Mouse (Mus musculus): Measurements from ENCODE around the gene Lrrc4b.

Gene Lrrc4b

DNA sequence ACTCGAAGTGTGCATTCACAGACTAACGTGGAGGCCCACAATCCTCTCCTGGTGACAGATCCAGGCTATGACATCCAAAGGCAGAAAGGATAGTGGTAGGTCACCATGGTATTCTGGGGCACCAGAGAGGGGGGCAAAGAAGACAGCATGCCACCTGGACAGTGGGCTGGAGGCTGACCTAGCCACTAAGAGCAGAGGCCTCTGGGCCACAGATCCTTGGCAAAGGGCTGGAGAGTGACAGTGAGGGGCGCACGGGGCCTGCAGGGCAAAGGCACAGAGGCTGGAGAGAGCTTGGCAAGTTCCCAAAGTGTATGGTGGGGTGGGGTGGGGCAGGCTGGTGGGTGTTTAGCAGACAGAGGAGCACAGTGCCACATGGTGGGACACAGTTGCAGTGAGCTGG, 61.5 kb downstream of the Lrrc4b start:
- DNase-seq = no peak

- no peak for DNase-seq
Observed at GRCm38 (mm10) chr7:44491391-44491790, 62.6 kb downstream of the Lrrc4b start.

DNA sequence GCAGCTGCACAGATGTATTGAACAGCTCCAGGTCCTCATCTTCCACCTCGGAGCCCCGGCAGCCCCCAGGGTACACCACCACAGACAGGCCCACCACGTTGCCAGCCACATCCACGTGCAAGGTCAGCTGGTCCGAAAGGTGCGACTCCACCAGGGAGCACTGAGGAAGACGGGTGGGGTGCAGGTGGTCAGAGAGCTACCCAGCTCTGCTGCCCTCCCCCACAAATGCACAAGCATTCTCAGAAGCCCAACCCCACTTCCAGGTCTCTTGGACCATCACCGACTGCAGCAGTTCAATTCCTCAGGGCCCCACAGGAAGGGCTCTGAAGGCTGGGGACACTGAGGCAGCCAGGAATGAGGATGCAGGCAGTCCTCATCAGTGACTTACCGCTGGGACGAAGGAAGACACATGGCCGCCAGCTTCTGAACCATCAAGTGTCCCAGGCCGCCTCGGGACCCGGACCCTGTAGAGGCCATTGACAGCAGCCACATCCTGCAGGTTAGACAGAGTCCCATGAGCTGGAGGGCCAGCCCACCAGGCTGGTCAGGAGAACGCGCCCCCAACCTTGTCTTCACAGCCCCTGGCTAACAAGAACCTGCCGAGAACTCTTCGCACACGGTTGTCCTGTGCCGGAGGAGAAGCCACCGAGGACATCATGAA, 63.5 kb downstream of the Lrrc4b start:
- DNase-seq = no peak

DNA sequence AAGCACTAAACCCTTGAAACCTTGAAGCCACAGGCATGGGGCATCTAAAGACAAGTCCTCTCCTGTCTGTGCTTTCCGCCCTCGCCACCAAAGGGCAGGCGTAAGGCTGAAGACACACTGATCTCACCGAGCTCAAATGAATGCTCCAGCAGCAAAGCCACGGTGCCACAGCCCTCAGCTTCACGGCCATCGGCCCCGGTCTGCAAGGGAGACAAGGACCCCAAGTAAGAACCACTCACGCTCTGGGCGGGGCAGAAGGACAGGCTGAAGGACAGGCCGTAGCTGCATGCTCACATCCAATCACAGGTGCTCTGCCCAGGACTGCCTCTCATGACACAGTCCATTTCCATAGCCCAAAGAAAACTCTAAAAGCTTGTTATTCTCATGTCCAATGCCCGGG, 65.9 kb downstream of the Lrrc4b start:
- no peak for DNase-seq

GRCm38 (mm10) chr7:44495086-44495485, 66.3 kb downstream of the Lrrc4b start:
- no peak for DNase-seq

DNA sequence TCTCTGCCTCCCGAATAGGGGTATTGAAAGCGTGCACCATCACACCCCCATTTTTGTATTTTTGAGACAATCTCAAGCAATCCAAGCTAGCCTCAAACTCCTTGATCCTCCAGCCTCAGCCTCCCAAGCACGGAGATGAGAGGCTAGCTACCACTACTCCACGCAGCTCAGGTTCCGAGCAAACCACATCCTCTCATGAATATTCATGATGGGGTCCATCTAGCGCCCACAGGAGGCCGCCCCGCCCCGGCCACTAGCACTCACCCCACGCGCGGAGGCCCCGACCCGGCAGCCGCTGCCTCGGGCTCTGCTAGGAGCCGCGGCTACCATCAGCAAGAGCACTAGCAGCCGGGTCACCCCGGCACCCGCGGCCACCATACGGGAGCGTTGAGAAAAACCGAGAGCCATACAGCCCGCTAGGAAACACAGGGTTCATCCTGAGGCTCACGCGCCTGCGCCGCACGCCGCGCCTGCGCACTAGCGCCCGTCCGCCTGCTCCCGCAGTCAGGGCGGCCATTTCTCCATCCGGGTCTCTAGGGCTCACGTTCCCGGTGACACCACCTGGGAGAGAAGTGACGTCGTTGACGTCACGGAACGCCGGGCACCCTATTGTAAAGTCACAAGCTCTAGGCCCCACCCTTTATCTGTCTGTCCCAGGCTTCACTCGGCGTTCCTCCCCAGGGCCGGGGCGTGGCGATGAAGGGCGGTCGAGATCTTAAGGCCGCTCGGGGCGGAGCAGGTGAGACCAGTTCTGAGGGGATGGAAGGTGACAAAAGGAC, 67.4 kb downstream of the Lrrc4b start, which contains the start of the genes Emc10 and Fam71e1:
Gene Emc10 (minus strand): TSS at position 538 of the 779 bp plus-strand sequence.
Gene Fam71e1 (plus strand): TSS at position 590 of the 779 bp plus-strand sequence.
- DNase-seq = peak; percentile 98

GRCm38 (mm10) chr7:44496771-44497109, 67.9 kb downstream of the Lrrc4b start:
- no peak for DNase-seq

DNA sequence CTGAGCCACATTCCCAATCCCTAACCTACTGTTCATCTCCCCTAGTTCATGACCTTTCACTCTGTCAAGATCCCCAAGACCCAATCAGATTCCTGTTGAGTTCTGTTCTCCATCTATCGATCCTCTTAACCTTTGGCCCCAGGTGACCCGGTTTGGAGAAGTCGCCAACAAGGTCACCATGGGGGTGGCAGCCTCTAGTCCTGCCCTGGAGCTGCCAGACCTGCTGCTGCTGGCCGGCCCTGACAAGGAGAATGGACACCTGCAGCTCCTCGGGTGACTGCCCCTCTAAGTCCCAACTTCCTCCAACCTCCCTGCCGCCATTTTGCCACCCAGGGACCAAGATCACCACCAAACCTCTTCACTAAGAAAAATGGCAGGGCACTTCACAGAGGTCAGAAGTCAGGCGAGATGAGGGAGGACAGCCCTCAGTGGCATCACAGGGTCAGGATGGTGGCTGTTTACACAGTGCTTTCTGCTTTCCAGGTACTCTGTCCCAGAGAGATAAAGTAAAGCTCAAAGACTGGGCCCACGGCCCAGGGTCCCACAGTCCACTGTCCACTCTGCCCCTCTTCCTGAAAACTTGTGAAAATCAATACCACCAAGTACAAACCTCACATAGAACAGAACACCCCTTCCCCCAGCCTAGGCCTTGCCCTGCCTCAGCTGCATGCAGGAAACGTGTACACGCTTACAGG, 68.7 kb downstream of the Lrrc4b start:
- no peak for DNase-seq

- DNase-seq = no peak
Observed at GRCm38 (mm10) chr7:44498922-44499321, 70.1 kb downstream of the Lrrc4b start.

DNA sequence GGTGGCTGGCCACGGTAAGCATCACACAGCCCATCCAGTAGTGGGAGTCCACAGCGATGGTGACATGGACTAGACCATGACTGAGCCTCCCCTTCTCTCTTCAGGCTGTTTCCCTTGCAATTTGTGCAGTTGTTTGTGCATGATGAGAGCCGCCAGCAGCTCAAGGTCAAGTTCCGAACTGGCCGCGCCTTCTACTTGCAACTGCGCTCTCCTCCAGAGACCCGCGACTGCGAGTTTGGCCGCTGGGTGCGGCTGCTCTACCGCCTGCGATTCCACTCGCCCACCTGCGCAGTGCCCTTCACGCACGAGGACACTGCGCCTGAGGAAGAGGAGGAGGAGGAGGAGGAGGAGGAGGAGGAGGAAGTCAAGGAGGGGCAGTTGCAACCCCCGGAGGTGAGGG, 71.2 kb downstream of the Lrrc4b start:
- DNase-seq = no peak

DNA sequence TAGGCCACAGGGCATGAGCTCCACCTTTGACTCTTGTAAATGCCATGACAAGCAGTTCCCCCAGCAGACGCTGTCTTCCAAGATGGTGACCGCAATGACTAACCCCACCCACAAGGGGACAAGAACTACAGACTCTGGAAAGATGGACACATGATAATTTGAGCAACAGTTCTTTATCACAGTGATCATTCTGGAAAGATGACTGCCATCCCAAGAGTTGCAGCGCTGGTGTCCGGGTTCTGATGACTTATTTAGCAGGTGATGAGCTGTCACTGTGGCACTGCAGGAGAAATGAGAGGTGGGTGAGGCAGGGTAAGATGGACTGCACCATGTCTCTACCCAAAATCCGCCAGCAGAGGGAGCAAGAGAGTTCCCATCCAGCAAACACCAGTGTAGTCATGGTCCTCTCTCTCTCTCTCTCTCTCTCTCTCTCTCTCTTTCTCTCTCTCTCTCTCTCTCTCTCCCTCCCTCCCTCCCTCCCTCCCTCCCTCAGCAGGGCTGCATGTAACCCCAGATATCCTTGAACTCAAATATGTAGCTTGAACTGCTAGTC, 72.8 kb downstream of the Lrrc4b start:
- DNase-seq = peak; percentile 31 to 65

DNA sequence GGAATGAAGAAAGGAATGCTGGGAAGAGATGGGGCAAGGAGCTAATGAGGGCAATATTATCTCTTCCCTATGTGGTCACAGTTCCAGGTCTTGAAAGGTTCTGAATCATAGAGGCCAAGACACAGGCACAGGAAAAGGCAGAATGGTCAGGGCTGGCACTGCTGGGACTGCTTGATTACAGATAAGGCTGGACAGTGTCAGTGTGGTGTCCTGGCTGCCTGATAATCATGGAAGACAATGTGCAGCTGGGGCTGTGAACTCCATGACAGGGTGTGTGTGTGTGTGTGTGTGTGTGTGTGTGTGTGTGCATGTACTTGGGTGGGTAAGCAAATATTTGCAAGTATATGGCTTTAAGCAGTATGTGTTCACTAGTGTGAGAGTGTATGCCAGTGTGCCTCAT, 78.7 kb downstream of the Lrrc4b start:
- DNase-seq = no peak

Measured in kidney, adult 8-10 months (tissue).